Mouse (Mus musculus): ENCODE measurements at regions not wholly inside any gene's neighbourhood (a gene's known extent, or its start where the extent isn't known, plus 50 kb on each side); places are given as distances from the start of the nearest gene placed in this dataset.

- no peak overlapping the region for H3K9ac ChIP-seq (replicated peaks)
- H3K4me1 ChIP-seq (ENCODE audit: insufficient read depth), result no peaks in the 10 kb centered on the region
- H3K4me2 ChIP-seq (ENCODE audit: low read depth, low read length), result no peak overlapping the region
- H3K27me3 ChIP-seq (ENCODE audit: insufficient read depth, low read length), result no peaks in the 10 kb centered on the region
- no peak overlapping the region for H3K27ac ChIP-seq (ENCODE audit: low read depth)
- no peaks in the 10 kb centered on the region for H3K36me3 ChIP-seq (replicated peaks; ENCODE audit: insufficient read depth, low read length)
- TF ChIP-seq CTCF (IDR thresholded peaks at IDR 0.05; ENCODE audit: low read depth) (no peak), EP300 (IDR thresholded peaks at IDR 0.05; ENCODE audit: low read depth) (no peak)
- no peak for DNase-seq
- 68% methylated on average over 1 of the region's 1 CpGs for WGBS (ENCODE audit: insufficient replicate concordance)
- no peak overlapping the region for H3K4me3 ChIP-seq (ENCODE audit: low read depth, low read length)
- no peaks in the 10 kb centered on the region for H3K9me3 ChIP-seq (ENCODE audit: low read length)
- ATAC-seq, result no peak
Observed at GRCm38 (mm10) chr3:157777779-157778178, 147.1 kb downstream of the Cth start.

- Histone ChIP-seq H3K4me1 (ENCODE audit: insufficient read depth) (no peaks in the 10 kb centered on the region), H3K9me3 (ENCODE audit: low read length) (no peaks in the 10 kb centered on the region), H3K27ac (ENCODE audit: low read depth) (no peak overlapping the region), H3K27me3 (ENCODE audit: insufficient read depth, low read length) (no peaks in the 10 kb centered on the region), H3K4me2 (ENCODE audit: low read depth, low read length) (no peak overlapping the region), H3K9ac (replicated peaks) (no peak overlapping the region), H3K36me3 (replicated peaks; ENCODE audit: insufficient read depth, low read length) (no peaks in the 10 kb centered on the region), H3K4me3 (ENCODE audit: low read depth, low read length) (no peak overlapping the region)
- 43% methylated on average over 6 of the region's 6 CpGs for WGBS (ENCODE audit: insufficient replicate concordance)
- no peak for ATAC-seq
- DNase-seq, result no peak
- TF ChIP-seq EP300 (IDR thresholded peaks at IDR 0.05; ENCODE audit: low read depth) (no peak), CTCF (IDR thresholded peaks at IDR 0.05; ENCODE audit: low read depth) (no peak)
Observed at GRCm38 (mm10) chr3:157763487-157764199, 161.2 kb downstream of the Cth start.

GRCm38 (mm10) chr3:157759856-157760255, 165.0 kb downstream of the Cth start:
- TF ChIP-seq CTCF (IDR thresholded peaks at IDR 0.05; ENCODE audit: low read depth), result no peak
- TF ChIP-seq EP300 (IDR thresholded peaks at IDR 0.05; ENCODE audit: low read depth), result no peak
- DNase-seq (no peak), ATAC-seq (no peak)
- H3K4me1 ChIP-seq (ENCODE audit: insufficient read depth), result no peaks in the 10 kb centered on the region
- H3K27ac ChIP-seq (ENCODE audit: low read depth), result no peak overlapping the region
- WGBS (ENCODE audit: insufficient replicate concordance), result 88% methylated on average over 1 of the region's 1 CpGs
- H3K9me3 ChIP-seq (ENCODE audit: low read length), result no peaks in the 10 kb centered on the region
- H3K36me3 ChIP-seq (replicated peaks; ENCODE audit: insufficient read depth, low read length), result no peaks in the 10 kb centered on the region
- no peak overlapping the region for H3K9ac ChIP-seq (replicated peaks)
- H3K4me2 ChIP-seq (ENCODE audit: low read depth, low read length), result no peak overlapping the region
- no peaks in the 10 kb centered on the region for H3K27me3 ChIP-seq (ENCODE audit: insufficient read depth, low read length)
- H3K4me3 ChIP-seq (ENCODE audit: low read depth, low read length), result no peak overlapping the region

GRCm38 (mm10) chr3:157754826-157755225, 170.1 kb downstream of the Cth start:
- 65% methylated on average over 4 of the region's 4 CpGs for WGBS (ENCODE audit: insufficient replicate concordance)
- H3K27me3 ChIP-seq (ENCODE audit: insufficient read depth, low read length), result no peaks in the 10 kb centered on the region
- H3K36me3 ChIP-seq (replicated peaks; ENCODE audit: insufficient read depth, low read length), result no peaks in the 10 kb centered on the region
- H3K9ac ChIP-seq (replicated peaks), result no peak overlapping the region
- H3K27ac ChIP-seq (ENCODE audit: low read depth), result no peak overlapping the region
- H3K4me3 ChIP-seq (ENCODE audit: low read depth, low read length), result no peak overlapping the region
- no peak for DNase-seq
- H3K4me1 ChIP-seq (ENCODE audit: insufficient read depth), result no peaks in the 10 kb centered on the region
- no peaks in the 10 kb centered on the region for H3K9me3 ChIP-seq (ENCODE audit: low read length)
- TF ChIP-seq CTCF (IDR thresholded peaks at IDR 0.05; ENCODE audit: low read depth) (no peak), EP300 (IDR thresholded peaks at IDR 0.05; ENCODE audit: low read depth) (no peak)
- H3K4me2 ChIP-seq (ENCODE audit: low read depth, low read length), result no peak overlapping the region
- no peak for ATAC-seq

- ATAC-seq (no peak), DNase-seq (no peak)
- Histone ChIP-seq H3K9ac (replicated peaks) (no peak overlapping the region), H3K9me3 (ENCODE audit: low read length) (no peaks in the 10 kb centered on the region), H3K27ac (ENCODE audit: low read depth) (no peak overlapping the region), H3K27me3 (ENCODE audit: insufficient read depth, low read length) (no peaks in the 10 kb centered on the region), H3K4me3 (ENCODE audit: low read depth, low read length) (no peak overlapping the region), H3K4me2 (ENCODE audit: low read depth, low read length) (no peak overlapping the region), H3K36me3 (replicated peaks; ENCODE audit: insufficient read depth, low read length) (no peaks in the 10 kb centered on the region), H3K4me1 (ENCODE audit: insufficient read depth) (no peaks in the 10 kb centered on the region)
- WGBS (ENCODE audit: insufficient replicate concordance), result 70% methylated on average over 3 of the region's 3 CpGs
- no peak for TF ChIP-seq CTCF (IDR thresholded peaks at IDR 0.05; ENCODE audit: low read depth)
- no peak for TF ChIP-seq EP300 (IDR thresholded peaks at IDR 0.05; ENCODE audit: low read depth)
Observed at GRCm38 (mm10) chr3:157750266-157750665, 174.6 kb downstream of the Cth start.

- no peaks in the 10 kb centered on the region for H3K4me1 ChIP-seq (ENCODE audit: insufficient read depth)
- no peak overlapping the region for H3K4me3 ChIP-seq (ENCODE audit: low read depth, low read length)
- H3K9ac ChIP-seq (replicated peaks), result no peak overlapping the region
- ATAC-seq, result no peak
- no peak overlapping the region for H3K4me2 ChIP-seq (ENCODE audit: low read depth, low read length)
- WGBS (ENCODE audit: insufficient replicate concordance), result 51% methylated on average over 3 of the region's 3 CpGs
- no peaks in the 10 kb centered on the region for H3K36me3 ChIP-seq (replicated peaks; ENCODE audit: insufficient read depth, low read length)
- TF ChIP-seq CTCF (IDR thresholded peaks at IDR 0.05; ENCODE audit: low read depth), result no peak
- H3K27ac ChIP-seq (ENCODE audit: low read depth), result no peak overlapping the region
- no peaks in the 10 kb centered on the region for H3K9me3 ChIP-seq (ENCODE audit: low read length)
- no peak for DNase-seq
- H3K27me3 ChIP-seq (ENCODE audit: insufficient read depth, low read length), result no peaks in the 10 kb centered on the region
Observed at GRCm38 (mm10) chr3:157748395-157749037, 176.4 kb downstream of the Cth start.

Measured in liver, postnatal 0 days (tissue).